Comparison of ENCODE assay signal across 20 mouse cellular contexts in the genomic region with DNA sequence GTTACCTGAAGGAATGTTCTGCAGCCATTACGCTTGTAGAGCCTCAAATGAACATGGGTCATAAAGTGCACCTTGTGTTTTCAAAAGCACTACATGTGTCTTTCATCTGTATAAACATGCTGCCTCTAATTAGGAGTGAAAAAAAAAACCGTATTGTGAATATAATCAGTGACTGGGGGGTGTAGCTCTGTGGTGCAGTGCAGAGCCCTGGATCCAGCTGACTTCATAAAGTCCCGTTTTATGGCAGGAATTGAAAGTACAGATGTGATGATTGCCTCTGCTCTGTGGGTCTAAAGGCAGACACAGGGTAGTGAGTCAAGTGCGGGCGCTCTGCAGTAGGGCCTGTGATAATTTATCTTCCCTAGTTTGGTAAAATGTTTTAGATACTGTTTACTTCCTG. TPM values are rescaled to one million over a fixed set of nuclear protein-coding genes. Genes with fewer than 3 reads are reported as not detected.
DNase-seq lines count a peak whose midpoint lies in the region; ATAC-seq lines count a peak whose summit lies in the region.
"Had no signal": no experiment of that assay in that cellular context is flagged by ENCODE, and none has a peak within 500 bp of the region (broad histone marks: within the 10 kb centered on the region; RNA-seq: fewer than 3 reads in every experiment).

No protein-coding gene starts in this region.

- intact Hi-C loops in heart, postnatal 10 days (cut with DNase I) = no loop called here
- intact Hi-C loops in gastrocnemius, postnatal 14 days (cut with DNase I; ENCODE audit: low total_unique reads) = no loop called here

- no peaks in the 10 kb centered on the region for H3K27me3 ChIP-seq in forebrain, embryonic 14.5 days (replicated peaks; ENCODE audit: control insufficient read depth, insufficient read depth, low read length)
- H3K27me3 ChIP-seq in hindbrain, embryonic 16.5 days (replicated peaks; ENCODE audit: control insufficient read depth, insufficient read depth, low read length) = no peaks in the 10 kb centered on the region
- no peaks in the 10 kb centered on the region for H3K27me3 ChIP-seq in midbrain, embryonic 16.5 days (ENCODE audit: control insufficient read depth, insufficient read depth, low read depth, low read length)
- no peaks in the 10 kb centered on the region for H3K27me3 ChIP-seq in heart, embryonic 12.5 days (replicated peaks)
- H3K27me3 ChIP-seq: CH12.LX had no signal

- peak; percentile 60 for DNase-seq in heart, adult 11 months
- no peak for DNase-seq in heart, postnatal 10 days
- peak; percentile 24 for DNase-seq in forebrain, embryonic 14.5 days (ENCODE audit: low spot score)
- no peak for DNase-seq in cerebellum, adult 11 months
- DNase-seq in gastrocnemius, postnatal 14 days = no peak
- DNase-seq: adrenal gland, adult 8-10 months; cerebellum, adult 11-12 months; cerebellum, postnatal 25 days; gastrocnemius, postnatal 25 days; heart, postnatal 14 days; kidney, adult 11 months; lung, postnatal 10 days; right cerebral cortex, postnatal 25 days; thymus, postnatal 36 days had no signal

- WGBS in forebrain, embryonic 14.5 days = 40% methylated on average over 5 of the region's 5 CpGs
- 34% methylated on average over 5 of the region's 5 CpGs for WGBS in hindbrain, embryonic 16.5 days
- WGBS in midbrain, embryonic 16.5 days = 58% methylated on average over 5 of the region's 5 CpGs
- WGBS in heart, embryonic 12.5 days = 76% methylated on average over 5 of the region's 5 CpGs

- no peak for ATAC-seq in forebrain, embryonic 14.5 days
- ATAC-seq in hindbrain, embryonic 16.5 days = no peak
- no peak for ATAC-seq in midbrain, embryonic 16.5 days
- ATAC-seq in heart, embryonic 12.5 days (ENCODE audit: insufficient number of reproducible peaks, low FRiP score) = no peak

- H3K36me3 ChIP-seq in forebrain, embryonic 14.5 days (ENCODE audit: control insufficient read depth, insufficient read depth, low read length) = 0 out of 2 replicates have a peak, but pooled peaks cover 4% of the 10 kb centered on the region
- no peaks in the 10 kb centered on the region for H3K36me3 ChIP-seq in hindbrain, embryonic 16.5 days (ENCODE audit: control insufficient read depth, insufficient read depth, low read length)
- H3K36me3 ChIP-seq in midbrain, embryonic 16.5 days (ENCODE audit: control insufficient read depth, insufficient read depth, low read length) = no peaks in the 10 kb centered on the region
- no peaks in the 10 kb centered on the region for H3K36me3 ChIP-seq in heart, embryonic 12.5 days

- H3K9ac ChIP-seq in forebrain, embryonic 14.5 days (ENCODE audit: low read length) = peak overlapping the region; percentile 100; the same call in 1 of the 2 replicates
- H3K9ac ChIP-seq in hindbrain, embryonic 16.5 days (ENCODE audit: low read depth, low read length) = 0 out of 2 replicates have a peak overlapping the region, but pooled peaks have one; percentile 14
- H3K9ac ChIP-seq in midbrain, embryonic 16.5 days (ENCODE audit: low read depth, low read length) = peak overlapping the region; percentile 49
- H3K9ac ChIP-seq in heart, embryonic 12.5 days = no peak overlapping the region

- peak overlapping the region; percentile 94 for H3K4me3 ChIP-seq in forebrain, embryonic 14.5 days (ENCODE audit: low read depth, low read length)
- peak overlapping the region; percentile 83 for H3K4me3 ChIP-seq in hindbrain, embryonic 16.5 days (ENCODE audit: low read length)
- H3K4me3 ChIP-seq in midbrain, embryonic 16.5 days (ENCODE audit: low read depth, low read length) = peak overlapping the region; percentile 96
- H3K4me3 ChIP-seq in heart, embryonic 12.5 days = no peak overlapping the region
- H3K4me3 ChIP-seq: myocyte had no signal

- H3K4me1 ChIP-seq in forebrain, embryonic 14.5 days (ENCODE audit: control insufficient read depth, insufficient read depth, low read length) = peaks cover 17% of the 10 kb centered on the region
- peaks cover 17% of the 10 kb centered on the region for H3K4me1 ChIP-seq in hindbrain, embryonic 16.5 days (ENCODE audit: control insufficient read depth, insufficient read depth, low read depth, low read length)
- peaks cover 34% of the 10 kb centered on the region for H3K4me1 ChIP-seq in midbrain, embryonic 16.5 days (ENCODE audit: control insufficient read depth, insufficient read depth, low read length)
- H3K4me1 ChIP-seq in heart, embryonic 12.5 days (replicated peaks) = peaks cover 18% of the 10 kb centered on the region

- no peak overlapping the region for H3K27ac ChIP-seq in forebrain, embryonic 14.5 days (ENCODE audit: low read depth, low read length)
- H3K27ac ChIP-seq in hindbrain, embryonic 16.5 days (ENCODE audit: low read depth, low read length) = no peak overlapping the region
- no peak overlapping the region for H3K27ac ChIP-seq in midbrain, embryonic 16.5 days (ENCODE audit: low read length)
- H3K27ac ChIP-seq in heart, embryonic 12.5 days (ENCODE audit: poor library complexity, severe bottlenecking) = no peak overlapping the region
- H3K27ac ChIP-seq: kidney, postnatal 0 days had no signal

- H3K4me2 ChIP-seq in forebrain, embryonic 14.5 days (ENCODE audit: low read length) = peak overlapping the region; percentile 56
- peak overlapping the region; percentile 83 for H3K4me2 ChIP-seq in hindbrain, embryonic 16.5 days (ENCODE audit: low read length)
- H3K4me2 ChIP-seq in midbrain, embryonic 16.5 days (ENCODE audit: low read length) = peak overlapping the region; percentile 57
- H3K4me2 ChIP-seq in heart, embryonic 12.5 days = no peak overlapping the region

- no peaks in the 10 kb centered on the region for H3K9me3 ChIP-seq in forebrain, embryonic 14.5 days (replicated peaks; ENCODE audit: control insufficient read depth, low read length)
- no peaks in the 10 kb centered on the region for H3K9me3 ChIP-seq in hindbrain, embryonic 16.5 days (ENCODE audit: control insufficient read depth, low read length)
- no peaks in the 10 kb centered on the region for H3K9me3 ChIP-seq in midbrain, embryonic 16.5 days (replicated peaks; ENCODE audit: control insufficient read depth, low read length, poor library complexity, severe bottlenecking)
- no peaks in the 10 kb centered on the region for H3K9me3 ChIP-seq in heart, embryonic 12.5 days (replicated peaks)

RNA-seq across cellular contexts. Expression of a gene that starts 2.9 kb away (rescaled TPM):
- total RNA-seq in heart, postnatal 10 days (2021) = 10 to 100 TPM; 47.2 to 48.5 TPM
- 198 and 256 TPM in 2 replicates for polyA plus RNA-seq in forebrain, embryonic 14.5 days (2014; fragmentation: Nextera tagmentation; extraction: Ambion mirVana)
- 282 and 289 TPM in 2 replicates for polyA plus RNA-seq in hindbrain, embryonic 16.5 days (2015; fragmentation: Nextera tagmentation; extraction: Ambion mirVana)
- polyA plus RNA-seq in midbrain, embryonic 16.5 days (2015; fragmentation: Nextera tagmentation; extraction: Ambion mirVana) = 379 and 435 TPM in 2 replicates
- polyA plus RNA-seq in heart, embryonic 12.5 days (2016; fragmentation: Nextera tagmentation; extraction: Ambion mirVana) = 107 and 121 TPM in 2 replicates
- 10 to 100 TPM; 33.9 to 40.6 TPM for total RNA-seq in gastrocnemius, postnatal 14 days (2021)

RNA-seq across cellular contexts. Expression of a gene that starts 37.0 kb away (rescaled TPM):
- total RNA-seq in heart, postnatal 10 days (2021) = 1 to 10 TPM; 3.2 to 3.3 TPM
- polyA plus RNA-seq in forebrain, embryonic 14.5 days (2014; fragmentation: Nextera tagmentation; extraction: Ambion mirVana) = 9.3 and 10.2 TPM in 2 replicates
- polyA plus RNA-seq in hindbrain, embryonic 16.5 days (2015; fragmentation: Nextera tagmentation; extraction: Ambion mirVana) = 6.1 and 6.7 TPM in 2 replicates
- 6.1 and 6.8 TPM in 2 replicates for polyA plus RNA-seq in midbrain, embryonic 16.5 days (2015; fragmentation: Nextera tagmentation; extraction: Ambion mirVana)
- polyA plus RNA-seq in heart, embryonic 12.5 days (2016; fragmentation: Nextera tagmentation; extraction: Ambion mirVana) = 5.3 and 5.4 TPM in 2 replicates
- 1 to 10 TPM; 1.3 to 1.7 TPM for total RNA-seq in gastrocnemius, postnatal 14 days (2021)

Comparison
In these comparisons a context has a peak if more than half of its experiments do, and no peak if none do; other contexts are left out.
1. DNase-seq: peak in heart, adult 11 months (single experiment) and forebrain, embryonic 14.5 days (single experiment); none in heart, postnatal 10 days (0 of 2), cerebellum, adult 11 months (single experiment) and gastrocnemius, postnatal 14 days (single experiment).